Mouse (Mus musculus) limb, embryonic 14.5 days (tissue): ENCODE data around the gene Acad8. TPM values are rescaled to one million over a fixed set of nuclear protein-coding genes. Genes with fewer than 3 reads are reported as not detected.

Source experiments
- ATAC-seq: fragments of 200-750 bp; cut with Nextera tagmentation; 2 replicates; pipeline ENCODE4 v1.8.0; 2017; ENCODE audit warnings: low read depth, moderate number of reproducible peaks, moderate TSS enrichment; ENCODE audit not compliant: low FRiP score
- DNase-seq: peaks from one replicate; pipeline ENCODE4 v3.0.0-alpha.2; 2015; ENCODE audit warnings: low spot score
- H3K27ac ChIP-seq: fragments of 300-500 bp; sonication (generic); replicated peaks from 2 replicates; pipeline ENCODE4 v1.5.1; 2014; ENCODE audit warnings: low read depth, mild to moderate bottlenecking, low read length, moderate library complexity, mixed read lengths
- H3K27me3 ChIP-seq: fragments of 300-500 bp; sonication (generic); 2 replicates; pipeline ENCODE4 v1.6.1; 2014; ENCODE audit warnings: low read length, mixed read lengths; ENCODE audit not compliant: control insufficient read depth, insufficient read depth
- H3K36me3 ChIP-seq: fragments of 300-500 bp; sonication (generic); 2 replicates; pipeline ENCODE4 v1.6.1; 2014; ENCODE audit warnings: mild to moderate bottlenecking, low read length, moderate library complexity, mixed read lengths; ENCODE audit not compliant: control insufficient read depth, insufficient read depth
- H3K4me1 ChIP-seq: fragments of 300-500 bp; sonication (generic); 2 replicates; pipeline ENCODE4 v1.6.1; 2014; ENCODE audit warnings: antibody characterized with exemption, low read length, mixed read lengths; ENCODE audit not compliant: control insufficient read depth, insufficient read depth
- H3K4me2 ChIP-seq: fragments of 300-500 bp; sonication (generic); replicated peaks from 2 replicates; pipeline ENCODE4 v1.6.1; 2014; ENCODE audit warnings: low read depth, mild to moderate bottlenecking, low read length, moderate library complexity; ENCODE audit not compliant: severe bottlenecking
- H3K4me3 ChIP-seq: fragments of 300-500 bp; sonication (generic); replicated peaks from 2 replicates; pipeline ENCODE4 v1.5.1; 2014; ENCODE audit warnings: low read length
- H3K9ac ChIP-seq: fragments of 300-500 bp; sonication (generic); 2 replicates; pipeline ENCODE4 v1.6.1; 2014; ENCODE audit warnings: mild to moderate bottlenecking, low read depth, low read length, moderate library complexity; ENCODE audit not compliant: severe bottlenecking
- H3K9me3 ChIP-seq: fragments of 300-500 bp; sonication (generic); 2 replicates; pipeline ENCODE4 v1.6.1; 2016; ENCODE audit warnings: low read length; ENCODE audit not compliant: control insufficient read depth
- POLR2A ChIP-seq: fragments of 200-500 bp; IDR thresholded peaks from 2 replicates; pipeline ENCODE4 v1.8.0; 2012; ENCODE audit warnings: inconsistent platforms, mild to moderate bottlenecking, moderate library complexity, borderline replicate concordance; ENCODE audit not compliant: insufficient read depth, insufficient read length; ENCODE audit errors: extremely low read depth
- WGBS: fragments of 180-500 bp; shearing (Covaris S2); extraction: QIAGEN DNeasy Blood & Tissue Kit; methylation state at CpG from one replicate; pipeline ENCODE4 v1.1.7; 2014; 5-methylcytosine and 5-hydroxymethylcytosine counted together
- polyA plus RNA-seq, 2 experiments: library from polyadenylated mRNA; depleted of rRNA in 1 of 2; stranded (reverse) in 1 of 2; unstranded in 1 of 2; fragments of >200 nt; fragmentation: Nextera tagmentation in 1 of 2; extraction: Ambion mirVana in 1 of 2; gene quantifications; 2 replicates each; pipeline versions ENCODE4 v1.2.1 to v1.2.3; 2012 to 2014

Gene Acad8
- polyA plus RNA-seq, 2 experiments: 46.7 to 47.3 TPM

- peak overlapping the region; percentile 58 for H3K27ac ChIP-seq
- peak overlapping the region; percentile 93 for H3K9ac ChIP-seq
- no peaks in the 10 kb centered on the region for H3K27me3 ChIP-seq
- peak; percentile 19 for DNase-seq
- peaks cover 25% of the 10 kb centered on the region for H3K4me1 ChIP-seq
- H3K4me3 ChIP-seq: peak overlapping the region; percentile 93
- peak overlapping the region; percentile 74 for H3K4me2 ChIP-seq
- ATAC-seq: no peak; the same call in none of the 2 replicates
- TF ChIP-seq POLR2A: no peak
- H3K9me3 ChIP-seq: no peaks in the 10 kb centered on the region
- 1% methylated on average over 52 of the region's 52 CpGs for WGBS
- no peaks in the 10 kb centered on the region for H3K36me3 ChIP-seq
These were observed 29.9 kb upstream of the Acad8 start for GRCm38 (mm10) chr9:27029022-27029827.

- Histone ChIP-seq H3K4me2 (0 out of 2 replicates have a peak overlapping the region, but pooled peaks have one; percentile 6), H3K27ac (no peak overlapping the region), H3K9ac (no peak overlapping the region), H3K4me3 (no peak overlapping the region), H3K36me3 (peaks cover 6% of the 10 kb centered on the region; the same call in 1 of the 2 replicates), H3K9me3 (no peaks in the 10 kb centered on the region), H3K27me3 (no peaks in the 10 kb centered on the region), H3K4me1 (peaks cover 22% of the 10 kb centered on the region)
- DNase-seq (no peak), ATAC-seq (no peak)
- WGBS: 72% methylated on average over 1 of the region's 1 CpGs
- no peak for TF ChIP-seq POLR2A
These were observed 27.3 kb upstream of the Acad8 start for GRCm38 (mm10) chr9:27026708-27027107.

DNA sequence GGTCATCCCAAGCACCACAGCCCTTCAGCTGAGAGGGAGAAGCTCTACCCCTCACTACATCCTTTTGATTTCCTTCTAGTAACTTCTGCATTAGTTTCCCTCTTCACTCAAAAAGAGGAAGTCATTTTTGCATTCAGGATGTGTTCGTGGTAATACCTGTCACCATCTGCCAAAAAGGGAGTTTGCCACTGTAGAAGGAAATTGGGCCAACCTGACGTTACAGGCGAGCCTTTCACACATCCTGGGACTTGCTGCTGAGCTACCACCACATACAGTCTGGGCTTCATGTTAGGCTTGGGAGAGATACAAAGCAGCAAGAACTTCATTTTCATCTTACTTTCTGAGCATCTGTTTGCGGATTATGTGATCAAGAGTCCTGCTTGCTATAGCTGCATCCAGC lies 24.3 kb upstream of the Acad8 start:
- no peaks in the 10 kb centered on the region for H3K27me3 ChIP-seq
- TF ChIP-seq POLR2A: no peak
- no peak overlapping the region for H3K27ac ChIP-seq
- no peak overlapping the region for H3K9ac ChIP-seq
- no peak for DNase-seq
- no peaks in the 10 kb centered on the region for H3K9me3 ChIP-seq
- H3K4me2 ChIP-seq: no peak overlapping the region
- 92% methylated on average over 4 of the region's 4 CpGs for WGBS
- peaks cover 19% of the 10 kb centered on the region for H3K36me3 ChIP-seq
- no peak overlapping the region for H3K4me3 ChIP-seq
- peaks cover 22% of the 10 kb centered on the region for H3K4me1 ChIP-seq
- no peak for ATAC-seq

GRCm38 (mm10) chr9:27018961-27019360 lies 19.6 kb upstream of the Acad8 start:
- WGBS: 95% methylated on average over 10 of the region's 10 CpGs
- Histone ChIP-seq H3K36me3 (peaks cover 63% of the 10 kb centered on the region), H3K9ac (no peak overlapping the region), H3K4me3 (no peak overlapping the region), H3K27ac (no peak overlapping the region), H3K4me1 (no peaks in the 10 kb centered on the region), H3K4me2 (no peak overlapping the region), H3K9me3 (no peaks in the 10 kb centered on the region), H3K27me3 (no peaks in the 10 kb centered on the region)
- DNase-seq: no peak
- TF ChIP-seq POLR2A: no peak
- no peak for ATAC-seq

GRCm38 (mm10) chr9:27011572-27011971 lies 12.2 kb upstream of the Acad8 start:
- DNase-seq (no peak), ATAC-seq (no peak)
- peaks cover 100% of the 10 kb centered on the region for H3K36me3 ChIP-seq
- no peak overlapping the region for H3K4me3 ChIP-seq
- no peaks in the 10 kb centered on the region for H3K27me3 ChIP-seq
- no peaks in the 10 kb centered on the region for H3K4me1 ChIP-seq
- no peak overlapping the region for H3K9ac ChIP-seq
- WGBS: 91% methylated on average over 4 of the region's 4 CpGs
- no peak for TF ChIP-seq POLR2A
- H3K4me2 ChIP-seq: no peak overlapping the region
- H3K27ac ChIP-seq: no peak overlapping the region
- H3K9me3 ChIP-seq: no peaks in the 10 kb centered on the region
